Mouse (Mus musculus) regulatory T cell (primary cell): ENCODE measurements around the gene Zc3h12c.
"Not testable (repeated sequence)": the region's sequence is repeated elsewhere in the genome, so short reads cannot be mapped to it uniquely, and the experiment has no call there.

Experiments
- in situ Hi-C: fragments of 300-600 bp; cut with MboI, MseI; formaldehyde crosslinking; loops from one replicate; pipeline ENCODE4 v1.15.1; 2025; ENCODE audit warnings: high pct_unique_total_duplicates

Gene Zc3h12c

GRCm38 (mm10) chr9:52103448-52104224 lies 64.7 kb downstream of the Zc3h12c start:
- in situ Hi-C loops, result loop anchor here (25.0 kb wide), 1 partner anchor 741 kb away; no protein-coding TSS in a partner anchor

- in situ Hi-C loops, result loop anchor here (25.0 kb wide), 1 partner anchor 740 kb away; no protein-coding TSS in a partner anchor
Observed at GRCm38 (mm10) chr9:52102060-52102844, 66.1 kb downstream of the Zc3h12c start.

DNA sequence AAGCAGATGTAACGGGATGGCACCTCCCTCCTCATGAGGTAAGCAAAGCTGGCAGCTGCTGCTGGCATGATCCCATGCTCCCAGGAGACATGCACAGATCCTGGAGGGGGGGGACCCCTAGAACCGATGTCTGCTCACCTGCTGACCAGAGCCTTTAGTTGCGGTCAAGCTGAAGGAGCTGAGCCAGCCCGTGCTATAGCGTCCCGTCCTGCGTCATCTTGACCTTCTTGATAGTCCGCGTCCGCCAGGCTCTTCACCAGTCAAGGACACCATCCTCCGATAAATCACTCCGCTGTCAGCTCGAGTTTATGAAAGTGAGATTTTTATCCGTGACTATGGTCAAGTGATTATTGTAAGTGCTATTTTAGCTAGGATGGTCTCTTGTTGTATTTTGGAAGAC lies 67.9 kb downstream of the Zc3h12c start:
- in situ Hi-C loops, result loop anchor here (25.0 kb wide), 1 partner anchor 738 kb away; no protein-coding TSS in a partner anchor

DNA sequence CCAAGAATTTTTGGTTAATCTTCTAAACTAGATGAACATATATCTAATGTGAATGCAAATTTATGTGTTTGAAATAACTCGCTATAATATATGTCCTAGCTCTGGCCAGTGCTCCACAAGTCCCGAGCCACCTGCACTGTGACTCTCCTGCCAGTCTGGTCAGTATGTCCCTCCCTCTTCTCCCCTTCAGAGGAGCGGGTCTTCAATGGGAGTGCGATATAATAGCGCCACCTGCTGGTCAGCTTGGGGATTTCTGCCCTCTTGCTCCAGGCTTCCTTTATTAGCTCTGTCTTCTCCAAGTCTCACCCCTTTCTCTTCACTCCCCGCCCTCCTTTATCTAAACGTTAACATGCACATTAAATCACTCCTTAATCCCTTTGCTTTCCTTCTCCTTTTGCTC lies 69.8 kb downstream of the Zc3h12c start:
- in situ Hi-C loops, result no loop called here

- in situ Hi-C loops, result no loop called here
Observed at GRCm38 (mm10) chr9:52097386-52097785, 71.0 kb downstream of the Zc3h12c start.

- in situ Hi-C loops, result no loop called here
Observed at GRCm38 (mm10) chr9:52095666-52096065, 72.7 kb downstream of the Zc3h12c start.

DNA sequence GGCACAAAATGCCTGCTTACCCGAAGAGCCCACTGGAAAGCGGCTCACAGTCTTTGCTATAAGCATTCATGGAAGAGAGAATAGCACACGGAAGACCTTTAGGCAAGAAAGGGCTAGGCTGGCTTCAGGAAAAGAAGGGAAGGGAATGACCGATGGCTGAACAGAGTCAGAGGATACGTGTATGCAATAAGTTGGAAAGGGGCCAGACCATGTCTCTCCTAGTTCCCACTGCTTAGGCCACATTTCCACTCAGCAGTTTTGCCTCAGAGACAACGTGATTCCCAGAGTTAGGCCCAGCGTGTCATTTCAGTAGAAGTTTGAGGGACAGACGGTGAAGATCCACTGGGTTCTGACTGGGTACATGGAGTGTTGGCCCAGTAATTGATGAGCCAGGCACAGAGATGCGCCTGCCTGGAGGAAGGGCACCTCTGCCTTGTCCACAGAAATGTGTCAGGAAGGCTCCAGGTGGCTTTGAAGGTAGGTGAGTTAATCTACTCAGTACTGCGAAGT lies 73.8 kb downstream of the Zc3h12c start:
- in situ Hi-C loops, result no loop called here

- in situ Hi-C loops, result no loop called here
Observed at GRCm38 (mm10) chr9:52094016-52094415, 74.4 kb downstream of the Zc3h12c start.

- in situ Hi-C loops, result no loop called here
Observed at GRCm38 (mm10) chr9:52093108-52093507, 75.3 kb downstream of the Zc3h12c start.

DNA sequence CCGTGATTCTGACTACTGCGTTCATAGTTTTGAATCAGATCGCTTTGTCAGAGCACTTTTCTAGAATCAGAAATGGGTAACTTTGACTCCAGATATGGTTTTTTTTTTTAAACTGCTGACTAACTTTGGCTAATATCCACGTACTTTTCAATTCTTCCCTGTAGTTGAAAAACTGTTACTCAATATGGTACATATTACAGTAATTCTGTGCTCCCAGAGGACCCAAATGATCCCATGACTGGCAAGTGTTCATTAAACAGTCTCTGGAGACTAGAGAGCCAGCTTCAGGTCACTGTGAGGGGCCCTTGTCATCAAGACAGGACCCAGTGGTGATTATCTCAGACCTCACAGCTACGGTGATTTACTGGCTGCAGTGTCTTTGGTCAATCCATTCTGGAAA lies 76.1 kb downstream of the Zc3h12c start:
- in situ Hi-C loops, result no loop called here

- in situ Hi-C loops, result no loop called here
Observed at GRCm38 (mm10) chr9:52091752-52092151, 76.6 kb downstream of the Zc3h12c start.

DNA sequence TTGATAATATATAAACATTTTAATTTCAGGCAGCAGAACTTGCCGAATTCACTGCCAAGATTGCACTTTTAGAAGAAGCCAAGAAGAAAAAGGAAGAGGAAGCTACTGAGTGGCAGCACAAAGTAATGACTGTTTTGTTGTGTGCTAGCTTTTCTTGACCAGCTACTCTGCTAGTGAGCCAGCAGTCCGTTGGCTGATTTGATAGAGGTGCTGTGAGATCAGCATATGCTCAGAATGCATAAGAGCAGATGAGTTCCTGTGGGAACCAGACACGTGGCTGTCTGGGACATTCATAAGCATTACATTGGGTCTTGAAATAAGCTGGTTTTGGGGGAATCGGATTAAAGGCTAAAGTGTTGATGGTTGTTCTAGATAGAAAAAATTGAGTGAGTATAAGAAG lies 86.0 kb downstream of the Zc3h12c start:
- in situ Hi-C loops, result no loop called here

DNA sequence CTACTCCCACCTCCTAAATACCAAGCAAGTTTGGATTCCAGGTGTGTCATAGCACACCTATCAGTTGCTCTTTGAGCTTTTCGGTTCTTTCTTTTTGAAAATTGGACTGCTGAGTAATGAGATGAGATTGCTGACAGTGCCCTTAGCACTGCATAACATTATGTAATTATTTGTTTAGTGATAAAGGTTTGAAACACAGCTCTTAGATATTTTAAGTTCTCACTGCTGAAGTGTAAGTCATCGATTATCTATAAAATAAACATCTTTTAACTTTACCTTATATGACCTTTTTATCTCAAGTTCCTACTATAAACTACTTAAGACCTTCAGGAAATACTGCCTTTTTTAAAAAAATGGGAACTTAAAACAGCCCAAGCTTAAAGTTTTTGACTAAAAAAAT lies 86.4 kb downstream of the Zc3h12c start:
- in situ Hi-C loops, result no loop called here

DNA sequence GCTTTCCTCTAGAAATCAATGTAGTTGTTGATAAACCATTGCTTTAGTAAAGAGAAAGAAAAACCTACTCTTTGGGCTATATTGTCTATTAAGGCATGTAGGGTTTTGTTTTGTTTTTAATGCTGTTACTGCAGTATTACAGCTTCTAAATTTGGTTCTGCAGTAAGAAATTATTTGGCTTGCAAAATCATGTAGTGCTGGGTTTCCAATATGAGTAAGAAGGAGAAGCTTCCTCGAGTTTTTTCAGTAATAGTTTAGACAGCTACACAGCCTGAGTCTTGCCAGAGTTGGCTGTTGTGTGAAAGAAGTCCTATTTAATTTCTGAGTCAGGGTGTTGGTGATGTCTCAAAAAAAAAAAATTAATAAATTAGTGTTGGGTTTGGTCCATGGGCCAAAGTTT lies 90.7 kb downstream of the Zc3h12c start:
- in situ Hi-C loops, result no loop called here

DNA sequence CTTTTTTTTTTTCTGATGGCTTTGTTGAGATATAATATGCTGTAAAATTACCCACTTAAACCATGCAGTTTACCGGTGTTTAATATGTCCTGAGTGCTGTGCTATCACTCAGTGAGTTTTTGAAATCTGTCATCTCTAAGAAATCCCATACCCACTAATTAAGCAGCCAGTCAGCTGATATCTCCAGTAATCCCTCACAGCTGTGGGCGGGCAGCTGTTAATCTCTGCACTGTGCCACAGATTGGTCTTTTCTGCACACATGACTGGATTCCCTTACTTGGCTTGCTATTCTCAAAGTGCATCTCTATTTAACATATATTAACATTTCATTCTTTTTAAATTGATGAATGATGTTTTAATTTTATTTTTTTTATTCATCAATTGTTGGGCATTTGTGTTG lies 92.3 kb downstream of the Zc3h12c start:
- in situ Hi-C loops, result no loop called here

- in situ Hi-C loops, result no loop called here
Observed at GRCm38 (mm10) chr9:52072202-52072601, 96.2 kb downstream of the Zc3h12c start.

DNA sequence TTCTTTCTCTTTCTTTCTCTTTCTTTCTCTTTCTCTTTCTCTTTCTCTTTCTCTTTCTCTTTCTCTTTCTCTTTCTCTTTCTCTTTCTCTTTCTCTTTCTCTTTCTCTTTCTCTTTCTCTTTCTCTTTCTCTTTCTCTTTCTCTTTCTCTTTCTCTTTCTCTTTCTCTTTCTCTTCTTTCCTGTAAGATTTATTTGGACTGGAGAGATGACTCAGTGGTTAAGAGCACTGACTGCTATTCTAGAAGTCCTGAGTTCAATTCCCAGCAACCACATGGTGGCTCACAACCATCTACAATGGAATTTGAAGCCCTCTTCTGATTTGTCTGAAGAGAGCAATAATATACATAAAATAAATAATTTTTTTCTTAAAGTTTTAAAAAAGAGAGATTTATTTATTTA lies 97.0 kb downstream of the Zc3h12c start:
- in situ Hi-C loops, result not testable (repeated sequence)

DNA sequence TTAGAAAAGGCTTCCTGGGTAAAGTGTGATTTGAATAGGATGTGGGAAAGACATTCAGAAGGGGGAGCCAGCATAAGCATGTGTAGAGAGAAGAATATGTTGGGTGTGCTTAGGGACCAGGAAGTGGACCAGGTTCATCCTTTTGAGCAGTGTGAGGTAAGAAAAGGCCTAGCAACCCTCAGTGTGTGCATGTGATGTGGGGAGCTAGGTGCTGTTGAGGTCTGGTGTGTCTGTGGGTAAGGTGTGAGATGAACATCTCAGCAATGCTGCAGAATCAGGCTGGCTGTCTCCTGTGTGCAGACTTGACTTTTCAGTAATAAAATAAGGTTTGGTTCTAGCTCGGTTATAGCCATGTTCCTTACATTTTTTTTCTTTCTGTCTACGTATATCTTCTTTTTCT lies 98.3 kb downstream of the Zc3h12c start:
- in situ Hi-C loops, result no loop called here
